Mouse (Mus musculus): ENCODE results near the gene Usp2. TPM values are rescaled to one million over a fixed set of nuclear protein-coding genes. Genes with fewer than 3 reads are reported as not detected.

Gene Usp2
- 1 to 10 TPM; 4.6 to 7.1 TPM for total RNA-seq (2023)

GRCm38 (mm10) chr9:44066785-44067225, at the start of gene Usp2:
Usp2 (plus strand) TSS chr9:44067021.

GRCm38 (mm10) chr9:44042836-44043707, 23.7 kb upstream of the Usp2 start, which contains the start of gene Thy1:
Thy1 (plus strand) TSS chr9:44043384.

GRCm38 (mm10) chr9:44101490-44101889, 34.7 kb downstream of the Usp2 start, which contains the start of gene Mfrp:
Mfrp (plus strand) TSS chr9:44101729.

GRCm38 (mm10) chr9:44107110-44107509, 40.3 kb downstream of the Usp2 start, which contains the start of gene C1qtnf5:
C1qtnf5 (plus strand) TSS chr9:44107245.

GRCm38 (mm10) chr9:44113105-44113789, 46.4 kb downstream of the Usp2 start, which contains the start of the genes Gm49380 and Rnf26:
Gm49380 (minus strand) TSS chr9:44113500.
Rnf26 (minus strand) TSS chr9:44113517.

GRCm38 (mm10) chr9:44134101-44134850, 67.5 kb downstream of the Usp2 start, which contains the start of gene Mcam:
Mcam (plus strand) TSS chr9:44134469.

Other genes starting within 250 kb of the Usp2 start
- 1 to 10 TPM; 3.4 to 8.3 TPM for gene Thy1, start 23.6 kb upstream of the Usp2 start, total RNA-seq (2023)
- not detected for gene Mfrp, start 34.7 kb downstream of the Usp2 start, total RNA-seq (2023)
- not detected for gene C1qtnf5, start 40.2 kb downstream of the Usp2 start, total RNA-seq (2023)
- gene Gm49380, start 46.5 kb downstream of the Usp2 start, total RNA-seq (2023), result not detected
- 10 to 100 TPM; 13.9 to 14.0 TPM for gene Rnf26, start 46.5 kb downstream of the Usp2 start, total RNA-seq (2023)
- gene Mcam, start 67.4 kb downstream of the Usp2 start, total RNA-seq (2023), result under 1 TPM in 1 of 2 experiments, not detected in 1; 0.16 TPM
- 100 to 1,000 TPM; 223 to 230 TPM for gene Cbl, start 167.0 kb downstream of the Usp2 start, total RNA-seq (2023)
- gene Ccdc153, start 173.7 kb downstream of the Usp2 start, total RNA-seq (2023), result not detected
- under 1 TPM; 0.49 to 0.58 TPM for gene Pdzd3, start 184.4 kb downstream of the Usp2 start, total RNA-seq (2023)
- gene Nlrx1, start 201.6 kb downstream of the Usp2 start, total RNA-seq (2023), result 10 to 100 TPM; 39.1 to 44.7 TPM
- not detected for gene Abcg4, start 221.6 kb downstream of the Usp2 start, total RNA-seq (2023)
- 10 to 100 TPM; 30.5 to 31.9 TPM for gene Hinfp, start 238.7 kb downstream of the Usp2 start, total RNA-seq (2023)